Mouse (Mus musculus) C2C12 (cell line): ENCODE results near the gene Gpr157. TPM values are rescaled to one million over a fixed set of nuclear protein-coding genes. Genes with fewer than 3 reads are reported as not detected.
A peak's percentile ranks its signal among the peaks of the same experiment; 100 is the strongest.

ENCODE experiments used
- H3K27me3 ChIP-seq: one replicate; pipeline ENCODE4 v1.6.1; 2011; ENCODE audit not compliant: control insufficient read depth, insufficient read depth, insufficient read length
- H3K36me3 ChIP-seq: one replicate; pipeline ENCODE4 v1.6.1; 2011; ENCODE audit not compliant: control insufficient read depth, insufficient read depth
- H3K4me3 ChIP-seq: one replicate; pipeline ENCODE4 v1.5.1; 2011; ENCODE audit warnings: mild to moderate bottlenecking, control low read depth; ENCODE audit not compliant: poor library complexity, insufficient read depth, severe bottlenecking
- H3K79me2 ChIP-seq: one replicate; pipeline ENCODE4 v1.6.1; 2011; ENCODE audit not compliant: control insufficient read depth, insufficient read depth
- H3K79me3 ChIP-seq: one replicate; pipeline ENCODE4 v1.6.1; 2011; ENCODE audit warnings: low read depth, control low read depth
- H3ac ChIP-seq: one replicate; pipeline ENCODE3; 2011; ENCODE audit warnings: low read depth; ENCODE audit not compliant: control insufficient read depth, insufficient read length
- CEBPB ChIP-seq: IDR thresholded peaks from one replicate; pipeline ENCODE4 v1.6.1; 2011; ENCODE audit warnings: low read depth, mild to moderate bottlenecking, control low read depth, moderate library complexity
- CTCF ChIP-seq: IDR thresholded peaks from one replicate; pipeline ENCODE4 v1.5.1; 2011; ENCODE audit not compliant: control insufficient read depth, insufficient read depth, insufficient read length
- FOSL1 ChIP-seq: IDR thresholded peaks from one replicate; pipeline ENCODE4 v1.8.0; 2011; ENCODE audit warnings: mild to moderate bottlenecking, low read length; ENCODE audit not compliant: poor library complexity, insufficient read depth, severe bottlenecking
- MAX ChIP-seq: IDR thresholded peaks from one replicate; pipeline ENCODE4 v1.6.1; 2011; ENCODE audit warnings: mild to moderate bottlenecking, control low read depth
- MYOD1 ChIP-seq: IDR thresholded peaks from one replicate; pipeline ENCODE4 v1.6.1; 2011; ENCODE audit warnings: low read depth; ENCODE audit not compliant: control insufficient read depth, insufficient read length
- MYOG ChIP-seq: IDR thresholded peaks from one replicate; pipeline ENCODE4 v1.6.1; 2011; ENCODE audit not compliant: control insufficient read depth, insufficient read length; ENCODE audit errors: extremely low read depth
- USF1 ChIP-seq: IDR thresholded peaks from one replicate; pipeline ENCODE4 v1.6.1; 2011; ENCODE audit warnings: low read depth, mild to moderate bottlenecking, control low read depth, moderate library complexity
- polyA plus RNA-seq: library from polyadenylated mRNA; unstranded; fragments of >200 nt; fragmentation: generic; extraction: Trizol; gene quantifications from one replicate; pipeline ENCODE4 v1.2.1, GENCODE M21; 2012; ENCODE audit warnings: missing spikeins

The Gpr157 gene
- polyA plus RNA-seq, 1 experiment, result 0.25 TPM

- Histone ChIP-seq H3K79me2 (peaks cover 9% of the 10 kb centered on the region), H3K79me3 (peaks cover 4% of the 10 kb centered on the region), H3ac (no peak overlapping the region), H3K27me3 (no peaks in the 10 kb centered on the region), H3K4me3 (no peak overlapping the region), H3K36me3 (no peaks in the 10 kb centered on the region)
- TF ChIP-seq USF1 (no peak), CTCF (no peak), FOSL1 (no peak), CEBPB (no peak), MAX (no peak), MYOD1 (no peak), MYOG (no peak)
Measured at GRCm38 (mm10) chr4:150043591-150043990, 43.6 kb upstream of the Gpr157 start.

GRCm38 (mm10) chr4:150048038-150048437, 39.1 kb upstream of the Gpr157 start:
- H3K4me3 ChIP-seq, result peak overlapping the region; percentile 69
- peaks cover 53% of the 10 kb centered on the region for H3K79me2 ChIP-seq
- H3K27me3 ChIP-seq, result no peaks in the 10 kb centered on the region
- H3K79me3 ChIP-seq, result peaks cover 47% of the 10 kb centered on the region
- TF ChIP-seq MYOD1, result peak; percentile 1
- no peak for TF ChIP-seq CEBPB
- H3ac ChIP-seq, result peak overlapping the region; percentile 93
- H3K36me3 ChIP-seq, result peaks cover 21% of the 10 kb centered on the region

DNA sequence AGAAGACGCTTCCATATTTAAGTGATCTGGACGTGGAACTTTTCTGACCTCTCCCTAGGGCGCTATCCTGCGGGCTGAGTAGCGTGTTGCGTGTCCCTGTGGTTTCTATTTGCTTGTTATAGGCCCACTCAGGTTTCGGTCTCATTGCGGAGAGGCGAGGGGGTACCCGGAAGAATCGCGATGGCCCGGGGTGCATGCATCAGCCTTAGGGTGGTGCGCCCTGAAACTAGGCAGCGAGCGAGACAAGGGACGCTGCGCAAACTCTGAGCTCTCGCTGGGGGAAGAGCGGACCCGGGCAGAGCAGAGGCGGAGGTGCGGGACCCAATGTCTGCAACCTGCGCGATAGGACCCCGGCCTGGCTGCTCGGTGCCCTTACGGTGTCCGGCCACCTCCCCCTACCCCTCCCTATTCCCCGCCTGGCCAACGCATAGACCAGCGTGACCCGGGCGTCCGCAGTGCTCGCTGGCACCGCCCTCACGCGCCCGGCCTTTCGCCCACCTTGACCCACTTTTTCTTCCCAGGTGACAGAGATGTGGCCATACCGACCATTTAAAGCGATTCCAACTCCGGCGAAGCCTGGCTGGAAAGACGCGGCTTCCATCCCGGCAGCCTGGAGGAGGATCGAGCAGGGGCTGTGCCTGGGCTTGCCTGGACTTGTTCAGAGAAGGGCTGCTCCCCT, 38.5 kb upstream of the Gpr157 start:
- TF ChIP-seq CTCF (no peak), FOSL1 (no peak), USF1 (no peak), MYOG (no peak)
- Histone ChIP-seq H3K27me3 (no peaks in the 10 kb centered on the region), H3K4me3 (peak overlapping the region; percentile 69), H3K79me3 (peaks cover 52% of the 10 kb centered on the region), H3ac (peak overlapping the region; percentile 93), H3K79me2 (peaks cover 59% of the 10 kb centered on the region), H3K36me3 (peaks cover 24% of the 10 kb centered on the region)

DNA sequence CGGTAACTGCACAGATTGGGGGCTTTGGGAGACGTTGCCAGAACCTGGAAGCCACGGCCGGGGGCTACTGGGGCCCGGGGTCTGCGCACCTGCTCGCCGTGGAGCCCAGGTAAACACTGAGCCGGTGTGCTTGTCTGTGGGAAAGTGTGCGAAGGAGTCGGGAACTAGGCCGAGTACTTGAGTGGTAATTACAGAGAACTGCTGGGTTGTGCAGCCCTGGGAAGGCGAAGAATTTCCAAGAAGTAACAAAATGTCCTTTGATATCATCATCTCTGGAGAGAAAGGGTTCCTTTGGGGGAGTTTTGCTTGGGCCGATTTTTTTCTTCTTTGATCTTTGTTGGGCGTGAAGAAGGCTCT, 38.0 kb upstream of the Gpr157 start:
- H3K36me3 ChIP-seq, result peaks cover 30% of the 10 kb centered on the region
- H3K27me3 ChIP-seq, result no peaks in the 10 kb centered on the region
- H3K79me2 ChIP-seq, result peaks cover 64% of the 10 kb centered on the region
- H3K79me3 ChIP-seq, result peaks cover 57% of the 10 kb centered on the region
- peak overlapping the region; percentile 93 for H3ac ChIP-seq
- no peak for TF ChIP-seq CTCF
- no peak for TF ChIP-seq MYOG
- no peak for TF ChIP-seq CEBPB
- no peak for TF ChIP-seq MAX
- TF ChIP-seq MYOD1, result no peak
- TF ChIP-seq FOSL1, result no peak
- H3K4me3 ChIP-seq, result peak overlapping the region; percentile 69

DNA sequence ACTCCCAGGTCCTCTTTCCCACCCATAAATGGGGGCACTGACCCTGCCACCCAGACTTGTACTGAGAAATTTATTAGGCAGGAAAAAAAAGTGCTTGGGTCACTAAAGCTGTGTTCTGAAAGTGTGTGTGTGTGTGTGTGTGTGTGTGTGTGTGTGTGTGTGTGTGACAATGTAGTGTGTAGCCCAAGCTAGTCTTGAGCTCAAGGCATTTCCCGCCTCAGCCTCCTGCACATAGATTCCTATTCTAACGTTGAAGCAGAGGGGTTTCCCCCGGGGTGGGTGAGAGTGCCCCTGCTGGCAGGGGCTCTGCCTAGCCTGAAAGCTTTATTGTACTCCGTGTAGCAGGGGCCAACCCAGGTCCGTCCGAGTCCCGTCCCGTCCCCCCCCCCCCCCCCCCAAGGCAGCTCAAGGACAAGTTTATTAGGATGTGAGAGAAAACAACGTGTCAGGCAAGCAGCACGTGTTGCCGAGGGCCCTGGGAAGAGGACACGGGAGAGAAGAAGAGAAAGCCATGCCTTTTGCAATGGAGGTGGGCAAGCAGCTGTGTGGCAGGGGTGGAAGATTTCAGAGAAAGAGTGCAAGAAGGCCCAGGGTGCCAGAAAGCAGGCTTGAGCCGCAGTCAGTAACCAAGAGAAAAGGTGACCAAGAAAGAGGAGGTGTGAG, 37.5 kb upstream of the Gpr157 start:
- H3K79me2 ChIP-seq, result peaks cover 70% of the 10 kb centered on the region
- peak overlapping the region; percentile 69 for H3K4me3 ChIP-seq
- H3K27me3 ChIP-seq, result no peaks in the 10 kb centered on the region
- H3K36me3 ChIP-seq, result peaks cover 32% of the 10 kb centered on the region
- TF ChIP-seq CEBPB (no peak), CTCF (no peak), MYOG (no peak), FOSL1 (no peak), USF1 (no peak), MAX (no peak), MYOD1 (no peak)
- H3K79me3 ChIP-seq, result peaks cover 62% of the 10 kb centered on the region
- peak overlapping the region; percentile 24 for H3ac ChIP-seq

DNA sequence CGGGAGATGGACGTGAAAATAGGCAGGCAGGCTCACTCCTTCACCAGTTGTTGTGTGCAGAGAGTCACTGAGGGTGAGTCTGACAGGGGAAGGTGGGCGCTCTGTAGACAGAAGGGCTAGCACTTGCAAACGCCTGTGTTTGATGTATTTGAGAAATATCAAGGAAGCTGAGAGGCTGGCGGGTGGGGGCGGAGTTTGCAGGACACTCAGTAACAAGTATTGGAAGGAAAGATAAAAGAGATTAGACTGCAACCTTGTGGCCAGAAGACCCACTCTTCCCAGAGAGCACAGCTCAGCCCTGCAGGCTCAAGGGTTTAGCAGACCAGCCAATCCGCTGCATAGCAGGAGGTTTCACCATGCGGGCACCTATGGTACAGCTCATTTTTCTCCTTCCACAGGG, 35.7 kb upstream of the Gpr157 start:
- Histone ChIP-seq H3K27me3 (no peaks in the 10 kb centered on the region), H3K79me3 (peaks cover 78% of the 10 kb centered on the region), H3ac (no peak overlapping the region), H3K36me3 (peaks cover 47% of the 10 kb centered on the region), H3K4me3 (no peak overlapping the region), H3K79me2 (peaks cover 88% of the 10 kb centered on the region)
- TF ChIP-seq CTCF, result no peak
- TF ChIP-seq MAX, result no peak
- no peak for TF ChIP-seq FOSL1
